Mouse (Mus musculus) layer of hippocampus, adult 8-10 months (tissue): ENCODE data around the gene Scgb1b27. TPM values are rescaled to one million over a fixed set of nuclear protein-coding genes. Genes with fewer than 3 reads are reported as not detected.
"Not testable (repeated sequence)": the region's sequence is repeated elsewhere in the genome, so short reads cannot be mapped to it uniquely, and the experiment has no call there.

Source experiments
- DNase-seq, 2 experiments: peaks; one replicate each; pipeline ENCODE4 v3.0.0; 2022; ENCODE audit warnings: low spot score in 2 of 2
- total RNA-seq, 4 experiments: library from RNA; stranded (reverse); gene quantifications; 2 replicates each; pipeline ENCODE4 v1.2.4; 2022

The Scgb1b27 gene
- not detected for total RNA-seq

- not testable (repeated sequence) for DNase-seq
Observed at GRCm38 (mm10) chr7:34021183-34021582, at the start of gene Scgb1b27. Scgb1b27 (plus strand) TSS chr7:34021483.

- DNase-seq, result peak in 1 of 2 experiments; percentile 3
Observed at GRCm38 (mm10) chr7:33982281-33982680, 39.0 kb upstream of the Scgb1b27 start.

DNA sequence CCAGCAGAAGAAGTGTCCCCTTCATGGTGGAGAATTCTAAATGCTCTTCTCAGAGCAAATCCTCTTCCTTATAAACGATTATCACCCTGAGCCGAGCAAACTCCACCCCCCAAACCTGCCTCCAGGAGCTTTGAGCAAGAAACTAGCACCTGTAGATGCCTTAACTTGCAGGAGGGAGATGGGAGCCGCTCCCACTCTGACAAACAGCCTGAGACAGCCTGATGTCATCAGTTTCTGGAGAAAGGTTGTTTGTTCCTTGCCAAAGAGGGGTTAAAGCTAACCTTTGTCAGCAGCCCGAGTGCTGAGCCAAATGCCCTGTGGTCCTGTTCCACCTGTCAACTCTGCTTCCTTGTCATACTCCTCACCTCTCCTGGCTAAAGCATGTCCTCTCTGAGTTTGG, 7.4 kb upstream of the Scgb1b27 start, which contains the start of gene Scgb2b27:
Gene Scgb2b27, minus strand, starts transcription at position 101 of the 400 bp plus-strand sequence.
- no peak for DNase-seq

DNA sequence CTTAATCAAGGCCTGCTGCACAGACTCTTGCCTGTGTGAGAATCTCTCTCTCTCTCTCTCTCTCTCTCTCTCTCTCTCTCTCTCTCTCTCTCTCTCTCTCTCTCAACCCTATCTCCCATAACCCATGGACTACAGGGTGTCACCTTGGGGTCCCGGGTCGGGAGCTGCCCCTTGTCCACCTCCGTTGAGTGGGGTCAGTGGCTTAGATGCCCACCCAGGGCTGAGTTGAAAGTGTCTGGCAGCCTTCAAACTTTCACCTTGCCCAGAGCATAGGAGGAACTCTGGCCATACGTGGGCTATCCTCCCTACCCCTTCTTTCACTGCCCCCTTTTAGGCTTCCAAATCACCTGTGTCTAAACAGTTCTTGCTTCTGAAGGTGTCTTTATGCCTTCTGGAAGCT, 4.4 kb downstream of the Scgb1b27 start:
- DNase-seq, result no peak

DNA sequence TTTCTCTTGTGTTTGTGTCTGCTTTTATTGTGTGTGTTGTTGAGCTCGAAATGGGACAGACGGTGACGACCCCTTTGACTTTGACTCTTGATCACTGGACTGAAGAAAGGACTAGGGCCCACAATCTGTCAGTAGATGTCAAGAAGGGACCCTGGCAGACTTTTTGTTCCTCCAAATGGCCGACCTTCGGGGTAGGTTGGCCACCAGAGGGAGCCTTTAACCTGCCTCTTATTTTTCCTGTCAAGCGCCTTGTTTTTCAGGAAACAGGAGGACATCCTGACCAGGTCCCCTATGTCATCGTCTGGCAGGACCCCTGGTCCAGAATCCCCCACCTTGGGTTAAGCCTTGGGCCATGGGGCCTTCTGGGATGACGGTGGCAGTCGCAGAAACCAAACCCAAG, 5.9 kb downstream of the Scgb1b27 start:
- not testable (repeated sequence) for DNase-seq

GRCm38 (mm10) chr7:34030026-34030425, 8.7 kb downstream of the Scgb1b27 start:
- DNase-seq, result no peak

- DNase-seq, result not testable (repeated sequence)
Observed at GRCm38 (mm10) chr7:34034579-34034978, 13.3 kb downstream of the Scgb1b27 start.

DNA sequence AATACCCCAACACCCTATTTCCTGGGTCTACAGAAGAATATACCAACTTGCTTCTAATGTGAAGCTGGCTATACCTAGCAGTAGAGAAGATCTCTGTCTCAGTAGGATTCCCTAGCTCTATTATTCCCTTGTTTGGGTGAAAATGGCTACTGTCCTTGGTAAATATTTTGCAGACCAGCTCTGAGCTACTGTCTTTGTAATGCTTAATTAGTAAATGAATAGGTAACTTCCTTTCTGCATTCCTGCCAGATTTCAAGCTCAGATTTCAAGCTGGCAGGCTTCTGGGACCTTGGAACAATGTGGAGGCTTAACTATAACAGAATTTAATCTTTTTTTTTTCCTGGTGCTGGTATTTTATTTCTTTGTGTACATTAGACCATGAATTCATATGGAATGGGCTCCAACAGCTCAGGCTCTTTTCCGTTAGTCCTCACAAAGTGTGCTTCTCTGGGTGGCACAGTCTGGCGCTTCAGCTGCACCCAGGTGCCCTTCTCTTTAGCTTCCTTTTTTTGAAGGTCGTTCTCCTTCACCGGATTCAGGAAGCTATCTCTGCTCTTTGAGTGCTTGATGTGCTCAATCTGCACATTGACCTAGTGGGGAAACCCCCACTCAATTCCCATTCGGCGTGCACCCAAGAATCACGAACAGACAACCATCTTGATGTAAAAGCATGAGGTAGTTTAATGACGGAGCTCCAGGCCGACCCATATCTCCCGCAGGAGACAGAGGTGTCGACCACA, 15.0 kb downstream of the Scgb1b27 start:
- DNase-seq, result not testable (repeated sequence)

DNA sequence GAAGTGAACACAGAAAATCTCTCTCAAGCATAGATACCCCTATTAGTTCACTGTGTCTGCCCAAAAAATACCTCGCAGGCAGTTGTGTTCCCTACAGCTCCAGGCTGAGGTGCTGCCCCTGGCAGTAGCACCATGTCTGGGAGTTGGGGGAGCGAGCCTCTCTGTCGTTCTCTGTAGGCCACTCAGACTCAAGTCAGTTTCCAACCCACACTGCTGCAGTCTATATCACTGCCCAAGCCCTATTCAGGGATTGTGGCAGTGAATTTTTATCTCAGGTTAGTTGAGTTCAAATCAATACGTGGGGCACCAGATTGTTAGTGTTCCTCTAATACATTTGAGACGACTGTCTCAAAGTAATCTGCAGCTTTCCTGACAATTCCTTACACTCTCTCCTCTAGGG, 46.8 kb downstream of the Scgb1b27 start:
- DNase-seq, result not testable (repeated sequence)

Other genes starting within 250 kb of the Scgb1b27 start
- not detected for gene Scgb2b26, start 76.4 kb upstream of the Scgb1b27 start, total RNA-seq
- gene Scgb2b27, start 7.5 kb upstream of the Scgb1b27 start, total RNA-seq, result not detected
- gene Scgb1b30, start 73.9 kb downstream of the Scgb1b27 start, total RNA-seq, result not detected
- 10 to 100 TPM; 12.5 to 15.4 (median 13.7) TPM for gene Wtip, start 111.8 kb downstream of the Scgb1b27 start, total RNA-seq
- 10 to 100 TPM; 81.8 to 91.5 (median 88.2) TPM for gene Uba2, start 148.1 kb downstream of the Scgb1b27 start, total RNA-seq
- 10 to 100 TPM; 22.8 to 28.3 (median 24.4) TPM for gene Pdcd2l, start 175.2 kb downstream of the Scgb1b27 start, total RNA-seq
- gene Gpi1, start 208.9 kb downstream of the Scgb1b27 start, total RNA-seq, result 100 to 1,000 TPM; 765 to 848 (median 808) TPM
- gene Gm6096, start 229.6 kb downstream of the Scgb1b27 start, total RNA-seq, result not detected